Mouse (Mus musculus) forebrain, embryonic 16.5 days (tissue): ENCODE results near the gene Fosb. TPM values are rescaled to one million over a fixed set of nuclear protein-coding genes. Genes with fewer than 3 reads are reported as not detected.

ENCODE experiments used
- polyA plus RNA-seq: library from polyadenylated mRNA; unstranded; fragments of >200 nt; fragmentation: Nextera tagmentation; extraction: Ambion mirVana; gene quantifications from 2 replicates; pipeline ENCODE4 v1.2.1, GENCODE M21; 2015

Fosb gene
- polyA plus RNA-seq, 1 experiment from 2014 or later, result 0.05 TPM

Other genes starting within 250 kb of the Fosb start
- gene Dmwd, start 233.8 kb downstream of the Fosb start, polyA plus RNA-seq, result 28.1 and 29.7 TPM in 2 replicates
- gene Dmpk, start 226.2 kb downstream of the Fosb start, polyA plus RNA-seq, result 5.6 and 10.1 TPM in 2 replicates
- gene Six5, start 215.5 kb downstream of the Fosb start, polyA plus RNA-seq, result 1.7 and 2.1 TPM in 2 replicates
- 3.9 and 4.9 TPM in 2 replicates for gene Gm4969, start 191.7 kb downstream of the Fosb start, polyA plus RNA-seq
- gene Fbxo46, start 190.2 kb downstream of the Fosb start, polyA plus RNA-seq, result 25.4 and 28.3 TPM in 2 replicates
- 17.1 and 22.4 TPM in 2 replicates for gene Qpctl, start 160.8 kb downstream of the Fosb start, polyA plus RNA-seq
- 116 and 118 TPM in 2 replicates for gene Snrpd2, start 160.3 kb downstream of the Fosb start, polyA plus RNA-seq
- 21.8 and 32.1 TPM in 2 replicates for gene Gipr, start 143.9 kb downstream of the Fosb start, polyA plus RNA-seq
- gene Eml2, start 133.6 kb downstream of the Fosb start, polyA plus RNA-seq, result 8.3 and 14.4 TPM in 2 replicates
- gene Gpr4, start 97.5 kb downstream of the Fosb start, polyA plus RNA-seq, result 2.5 and 2.7 TPM in 2 replicates
- gene Opa3, start 81.7 kb downstream of the Fosb start, polyA plus RNA-seq, result 43.5 and 43.8 TPM in 2 replicates
- 38.0 and 40.3 TPM in 2 replicates for gene Vasp, start 38.2 kb downstream of the Fosb start, polyA plus RNA-seq
- gene Ppm1n, start 30.0 kb downstream of the Fosb start, polyA plus RNA-seq, result 0.39 and 0.61 TPM in 2 replicates
- 127 and 128 TPM in 2 replicates for gene Rtn2, start 27.4 kb downstream of the Fosb start, polyA plus RNA-seq
- 79.3 and 85.9 TPM in 2 replicates for gene Ercc1, start 34.7 kb upstream of the Fosb start, polyA plus RNA-seq
- gene Cd3eap, start 49.4 kb upstream of the Fosb start, polyA plus RNA-seq, result 23.1 and 26.4 TPM in 2 replicates
- 3.0 and 3.6 TPM in 2 replicates for gene Ppp1r13l, start 49.7 kb upstream of the Fosb start, polyA plus RNA-seq
- 25.3 and 28.5 TPM in 2 replicates for gene Ercc2, start 72.0 kb upstream of the Fosb start, polyA plus RNA-seq
- gene Klc3, start 94.1 kb upstream of the Fosb start, polyA plus RNA-seq, result 2.2 and 2.5 TPM in 2 replicates
- 0.22 and 0.66 TPM in 2 replicates for gene Ckm, start 94.7 kb upstream of the Fosb start, polyA plus RNA-seq
- gene Mark4, start 148.8 kb upstream of the Fosb start, polyA plus RNA-seq, result 13.8 and 17.5 TPM in 2 replicates
- 0.11 and 0.19 TPM in 2 replicates for gene Exoc3l2, start 153.3 kb upstream of the Fosb start, polyA plus RNA-seq
- gene Bloc1s3, start 198.3 kb upstream of the Fosb start, polyA plus RNA-seq, result 3.7 and 4.9 TPM in 2 replicates
- gene Trappc6a, start 198.3 kb upstream of the Fosb start, polyA plus RNA-seq, result 29.4 and 31.2 TPM in 2 replicates
- gene Nkpd1, start 207.8 kb upstream of the Fosb start, polyA plus RNA-seq, result 0.81 and 0.90 TPM in 2 replicates